Mouse (Mus musculus): ENCODE measurements around the gene Snx29.

GRCm38 (mm10) chr16:11746036-11746435 is 423.3 kb downstream of the Snx29 start:
- TF ChIP-seq GATA1 (IDR thresholded peaks at IDR 0.05; ENCODE audit: low read length) (no peak), TAL1 (IDR thresholded peaks at IDR 0.05; ENCODE audit: low read length) (no peak)

Measured in erythroblast, embryonic 14.5 days (primary cell).